Comparison of ENCODE assay signal across 17 mouse cellular contexts in the genomic region with DNA sequence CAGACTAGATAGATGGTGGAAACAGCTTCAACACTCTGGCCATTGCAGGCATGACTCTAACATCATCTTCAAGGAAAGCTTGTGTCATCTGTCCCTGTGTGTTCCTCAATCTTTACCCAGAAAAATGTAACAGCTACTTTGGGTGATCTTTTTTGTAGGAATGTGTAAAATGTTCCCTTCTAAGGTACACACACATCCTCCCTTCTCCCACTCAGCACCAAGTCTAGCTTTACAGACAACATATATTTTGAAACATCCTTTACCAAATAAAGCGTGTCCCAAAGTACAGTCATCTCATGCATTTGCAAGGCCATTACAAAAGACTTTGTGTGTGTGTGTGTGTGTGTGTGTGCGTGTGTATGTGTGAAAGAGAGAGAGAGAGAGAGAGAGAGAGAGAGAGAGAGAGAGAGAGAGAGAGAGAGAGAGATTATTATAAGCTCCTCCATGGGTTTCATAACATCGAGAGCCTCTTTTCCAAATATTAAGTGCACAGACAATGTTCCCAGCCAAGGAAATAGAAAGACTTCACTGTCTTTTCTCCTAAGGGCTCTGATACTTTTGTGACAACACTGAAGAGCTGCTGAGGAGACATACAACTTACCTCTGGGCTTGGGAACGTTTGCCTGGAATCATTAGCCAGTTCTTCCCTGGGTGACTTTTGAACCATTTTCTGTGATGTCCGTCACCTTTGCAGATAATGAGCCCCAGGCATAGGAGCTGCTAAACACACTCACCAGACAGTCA.
"Had no signal": no experiment of that assay in that cellular context is flagged by ENCODE, and none has a peak within 500 bp of the region (broad histone marks: within the 10 kb centered on the region; RNA-seq: fewer than 3 reads in every experiment).

No protein-coding gene starts in this region.

- H3K9ac ChIP-seq: kidney, embryonic 15.5 days; limb, embryonic 12.5 days; liver, embryonic 15.5 days; midbrain, embryonic 15.5 days; neural tube, embryonic 13.5 days; stomach, embryonic 15.5 days had no signal

- DNase-seq: kidney, postnatal 14 days; liver; lung, adult 2 months; lung, postnatal 14 days; thymus, postnatal 36 days had no signal

- H3K9me3 ChIP-seq: kidney, embryonic 15.5 days; limb, embryonic 12.5 days; liver, embryonic 15.5 days; midbrain, embryonic 15.5 days; neural tube, embryonic 13.5 days; stomach, embryonic 15.5 days had no signal

- ATAC-seq: inflammation-experienced regulatory T-cells, adult 6 months; intestine, postnatal 0 days; midbrain, embryonic 15.5 days had no signal

- H3K4me1 ChIP-seq: kidney, embryonic 15.5 days; limb, embryonic 12.5 days; liver, embryonic 15.5 days; megakaryocyte, embryonic 14.5 days; midbrain, embryonic 15.5 days; neural tube, embryonic 13.5 days; stomach, embryonic 15.5 days had no signal

- H3K4me3 ChIP-seq: kidney, embryonic 15.5 days; layer of hippocampus, adult 2 months; limb, embryonic 12.5 days; liver, embryonic 15.5 days; megakaryocyte, embryonic 14.5 days; midbrain, embryonic 15.5 days; neural tube, embryonic 13.5 days; stomach, embryonic 15.5 days had no signal

- H3K27ac ChIP-seq: kidney, embryonic 15.5 days; layer of hippocampus, adult 2 months; limb, embryonic 12.5 days; liver, embryonic 15.5 days; macrophage; midbrain, embryonic 15.5 days; neural tube, embryonic 13.5 days; stomach, embryonic 15.5 days had no signal

- H3K27me3 ChIP-seq: kidney, embryonic 15.5 days; limb, embryonic 12.5 days; liver, embryonic 15.5 days; megakaryocyte, embryonic 14.5 days; midbrain, embryonic 15.5 days; neural tube, embryonic 13.5 days; stomach, embryonic 15.5 days had no signal

- H3K4me2 ChIP-seq: kidney, embryonic 15.5 days; limb, embryonic 12.5 days; liver, embryonic 15.5 days; midbrain, embryonic 11.5 days; midbrain, embryonic 15.5 days; neural tube, embryonic 13.5 days; stomach, embryonic 15.5 days had no signal

- H3K36me3 ChIP-seq: kidney, embryonic 15.5 days; limb, embryonic 12.5 days; liver, embryonic 15.5 days; midbrain, embryonic 15.5 days; neural tube, embryonic 13.5 days; stomach, embryonic 15.5 days had no signal
